Mouse (Mus musculus): ENCODE measurements at regions not wholly inside any gene's neighbourhood (a gene's known extent, or its start where the extent isn't known, plus 50 kb on each side); places are given as distances from the start of the nearest gene placed in this dataset.
A peak's percentile ranks its signal among the peaks of the same experiment; 100 is the strongest.

DNA sequence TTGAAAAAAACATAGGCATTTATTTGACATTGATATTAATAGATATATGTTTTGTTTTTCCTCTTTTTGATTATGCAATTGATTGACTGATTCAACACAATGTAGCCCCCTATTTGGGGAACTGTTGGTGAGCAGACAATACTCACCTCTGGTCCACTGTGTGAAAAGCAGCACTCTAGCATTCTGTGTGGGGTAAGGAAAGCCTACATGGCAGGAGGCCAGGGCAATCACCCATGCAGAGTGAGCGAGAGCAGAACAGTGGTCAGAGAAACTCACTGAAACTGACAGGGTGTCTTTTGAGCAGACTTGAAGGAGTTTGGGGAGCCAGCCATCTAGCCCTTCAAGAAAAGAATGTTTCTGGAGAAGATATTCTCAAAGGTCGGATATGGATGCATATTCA, 73.2 kb upstream of the Azi2 start:
- Histone ChIP-seq H3K27ac (no peak overlapping the region), H3K27me3 (no peaks in the 10 kb centered on the region), H3K4me2 (no peak overlapping the region), H3K4me3 (replicated peaks) (no peak overlapping the region), H3K9me3 (0 out of 2 replicates have a peak, but pooled peaks cover 3% of the 10 kb centered on the region), H3K36me3 (no peaks in the 10 kb centered on the region), H3K9ac (replicated peaks) (no peak overlapping the region), H3K4me1 (replicated peaks) (no peaks in the 10 kb centered on the region)
- WGBS = 83% methylated on average over 2 of the region's 2 CpGs
- no peak for ATAC-seq (ENCODE audit: insufficient number of reproducible peaks, insufficient read depth, low FRiP score, low TSS enrichment, low read depth)

DNA sequence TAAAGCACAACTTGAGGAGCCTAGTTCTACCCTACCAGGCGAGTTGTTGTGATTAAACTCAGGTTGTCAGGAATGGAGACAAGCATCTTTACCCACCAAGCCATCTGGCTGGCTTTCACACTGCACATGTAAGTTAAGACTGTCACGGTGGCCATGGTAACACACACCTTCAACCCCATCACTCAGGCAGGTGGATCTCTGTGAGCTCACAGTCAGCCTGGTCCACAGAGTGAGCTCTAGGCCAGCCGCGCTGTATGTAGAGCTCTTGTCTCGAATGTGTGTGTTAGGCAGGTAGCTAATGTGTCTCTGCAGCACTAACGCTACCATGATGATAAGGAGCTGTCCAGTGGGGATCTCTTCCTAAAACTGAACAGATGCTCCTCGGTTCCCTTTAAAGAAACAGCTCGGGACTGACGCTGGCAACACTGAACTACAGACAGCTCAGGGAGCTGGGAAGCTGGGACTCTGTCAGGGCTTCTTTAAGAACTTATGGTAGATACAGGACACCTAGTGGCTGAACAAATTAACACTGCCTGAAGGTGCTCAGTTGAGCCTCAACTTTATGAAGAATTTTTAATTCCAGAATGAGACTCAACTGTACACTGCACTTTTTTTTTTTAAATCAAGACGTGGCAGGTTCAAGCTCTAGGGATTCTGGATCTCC, 73.8 kb upstream of the Azi2 start:
- no peaks in the 10 kb centered on the region for H3K27me3 ChIP-seq
- no peaks in the 10 kb centered on the region for H3K4me1 ChIP-seq (replicated peaks)
- WGBS = 67% methylated on average over 10 of the region's 10 CpGs
- H3K4me3 ChIP-seq (replicated peaks) = no peak overlapping the region
- no peak overlapping the region for H3K9ac ChIP-seq (replicated peaks)
- no peak overlapping the region for H3K4me2 ChIP-seq
- H3K9me3 ChIP-seq = no peaks in the 10 kb centered on the region
- no peaks in the 10 kb centered on the region for H3K36me3 ChIP-seq
- H3K27ac ChIP-seq = no peak overlapping the region
- ATAC-seq (ENCODE audit: insufficient number of reproducible peaks, insufficient read depth, low FRiP score, low TSS enrichment, low read depth) = no peak

DNA sequence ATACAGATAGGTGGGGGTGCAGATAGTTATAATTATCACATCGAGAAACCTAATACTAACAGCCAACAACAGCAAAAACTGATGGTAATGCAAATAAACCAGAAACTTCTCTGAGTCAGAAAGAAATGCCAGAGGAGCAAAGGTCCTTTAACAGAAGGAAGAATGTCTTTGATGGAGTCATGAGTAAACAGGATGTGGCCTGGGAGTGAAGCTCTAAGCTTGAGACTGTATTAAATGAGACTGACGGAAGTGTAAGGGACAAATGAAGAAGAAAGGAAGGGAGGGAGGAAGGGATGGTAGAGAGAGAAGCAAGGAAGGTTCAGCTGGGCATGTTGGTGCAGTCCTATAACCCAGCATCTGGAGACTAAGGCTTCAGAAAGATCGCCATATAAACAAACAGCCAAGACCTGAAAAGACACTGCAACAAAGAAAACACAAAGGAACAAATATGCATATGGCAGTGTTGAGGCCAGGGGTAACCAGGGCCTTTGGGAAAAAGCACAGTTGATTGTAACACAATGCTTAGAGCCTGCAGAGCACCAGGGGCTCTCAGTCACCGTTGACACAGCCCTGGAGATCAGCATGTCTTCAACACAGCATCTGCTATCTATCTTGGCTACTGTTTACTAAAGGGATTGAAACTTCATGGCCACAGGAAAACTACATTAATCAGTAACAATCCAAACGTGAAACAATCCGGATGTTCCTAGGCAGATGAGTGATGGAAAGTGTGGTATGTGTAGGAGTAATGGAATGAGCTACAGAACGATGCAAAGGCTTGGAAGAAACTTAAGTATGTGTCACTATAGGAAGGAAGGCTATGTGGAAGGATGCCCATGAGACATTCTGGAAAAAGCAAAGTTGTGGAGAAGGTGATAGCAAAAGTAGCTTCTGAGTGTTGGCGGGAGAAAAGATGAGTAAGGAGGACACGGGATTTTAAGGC, 77.9 kb upstream of the Azi2 start:
- WGBS = 79% methylated on average over 9 of the region's 9 CpGs
- H3K4me1 ChIP-seq (replicated peaks) = no peaks in the 10 kb centered on the region
- no peak overlapping the region for H3K27ac ChIP-seq
- H3K27me3 ChIP-seq = no peaks in the 10 kb centered on the region
- no peak overlapping the region for H3K4me2 ChIP-seq
- H3K36me3 ChIP-seq = no peaks in the 10 kb centered on the region
- H3K9me3 ChIP-seq = no peaks in the 10 kb centered on the region
- no peak overlapping the region for H3K4me3 ChIP-seq (replicated peaks)
- H3K9ac ChIP-seq (replicated peaks) = no peak overlapping the region
- no peak for ATAC-seq (ENCODE audit: insufficient number of reproducible peaks, insufficient read depth, low FRiP score, low TSS enrichment, low read depth)

DNA sequence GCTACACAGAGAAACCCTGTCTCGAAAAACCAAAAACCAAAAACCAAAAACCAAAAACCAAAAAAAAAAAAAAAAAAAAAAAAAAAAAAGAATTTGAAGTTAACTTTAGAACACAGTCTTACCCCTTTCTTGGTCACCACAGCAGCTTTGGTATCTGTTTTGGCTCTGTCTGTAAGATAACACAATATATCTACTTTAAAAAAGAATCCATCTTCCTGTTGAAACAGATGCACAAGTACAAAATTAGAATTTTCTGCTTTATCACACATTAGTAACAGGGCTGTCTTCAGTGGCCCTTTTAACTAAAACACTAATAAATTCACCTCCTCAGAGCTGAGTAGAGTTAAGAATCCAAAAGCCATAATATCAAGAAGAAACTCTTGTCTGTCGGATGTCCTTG, 80.5 kb upstream of the Azi2 start:
- no peak overlapping the region for H3K4me3 ChIP-seq (replicated peaks)
- no peak overlapping the region for H3K9ac ChIP-seq (replicated peaks)
- no peak overlapping the region for H3K4me2 ChIP-seq
- H3K9me3 ChIP-seq = no peaks in the 10 kb centered on the region
- no peaks in the 10 kb centered on the region for H3K36me3 ChIP-seq
- H3K27ac ChIP-seq = no peak overlapping the region
- ATAC-seq (ENCODE audit: insufficient number of reproducible peaks, insufficient read depth, low FRiP score, low TSS enrichment, low read depth) = no peak
- no peaks in the 10 kb centered on the region for H3K27me3 ChIP-seq
- 96% methylated on average over 2 of the region's 2 CpGs for WGBS
- H3K4me1 ChIP-seq (replicated peaks) = peaks cover 6% of the 10 kb centered on the region; the same call in 1 of the 2 replicates

DNA sequence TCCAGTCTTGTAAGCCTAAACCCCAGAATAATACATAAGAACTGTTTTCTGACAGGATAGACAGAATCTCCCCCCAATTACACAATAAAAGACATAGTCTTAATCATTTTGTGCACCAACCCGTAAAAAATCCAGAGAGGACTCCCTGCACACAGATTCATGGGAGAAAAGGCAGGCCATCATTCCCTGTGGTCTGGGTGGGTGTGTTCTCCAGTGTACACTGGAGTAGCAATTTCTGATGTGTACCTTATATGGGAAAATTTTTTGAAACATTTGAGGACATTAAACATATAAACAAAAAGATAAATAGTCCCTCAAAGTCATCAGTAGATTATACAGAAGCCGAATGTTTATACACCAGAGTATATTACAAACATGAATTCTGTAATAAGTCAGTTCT, 83.1 kb upstream of the Azi2 start:
- Histone ChIP-seq H3K9ac (replicated peaks) (no peak overlapping the region), H3K27me3 (no peaks in the 10 kb centered on the region), H3K4me1 (replicated peaks) (peaks cover 6% of the 10 kb centered on the region; the same call in 1 of the 2 replicates), H3K4me2 (no peak overlapping the region), H3K27ac (no peak overlapping the region), H3K9me3 (no peaks in the 10 kb centered on the region), H3K4me3 (replicated peaks) (no peak overlapping the region), H3K36me3 (no peaks in the 10 kb centered on the region)
- no peak for ATAC-seq (ENCODE audit: insufficient number of reproducible peaks, insufficient read depth, low FRiP score, low TSS enrichment, low read depth)
- WGBS = 78% methylated on average over 2 of the region's 2 CpGs

DNA sequence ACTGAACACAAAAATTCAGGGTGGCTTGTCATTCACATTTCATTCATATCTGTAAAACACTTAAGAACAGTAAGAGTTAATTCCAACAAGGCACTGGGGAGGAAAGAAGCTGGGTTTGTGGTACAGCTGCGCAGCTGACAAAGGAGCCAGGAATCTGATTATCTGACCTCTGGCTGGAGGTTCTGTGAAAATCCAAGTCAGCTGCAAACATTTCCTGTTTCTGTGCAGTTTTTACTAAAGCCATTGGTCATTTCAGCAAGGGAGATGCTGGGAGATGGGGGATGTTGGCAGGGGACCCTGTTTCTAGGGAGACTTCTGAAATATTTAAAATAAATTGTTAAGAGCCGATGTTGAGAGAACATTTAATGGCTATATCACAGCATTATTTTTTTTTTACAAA, 83.6 kb upstream of the Azi2 start:
- peaks cover 6% of the 10 kb centered on the region; the same call in 1 of the 2 replicates for H3K4me1 ChIP-seq (replicated peaks)
- 48% methylated on average over 2 of the region's 2 CpGs for whole genome bisulfite sequencing

DNA sequence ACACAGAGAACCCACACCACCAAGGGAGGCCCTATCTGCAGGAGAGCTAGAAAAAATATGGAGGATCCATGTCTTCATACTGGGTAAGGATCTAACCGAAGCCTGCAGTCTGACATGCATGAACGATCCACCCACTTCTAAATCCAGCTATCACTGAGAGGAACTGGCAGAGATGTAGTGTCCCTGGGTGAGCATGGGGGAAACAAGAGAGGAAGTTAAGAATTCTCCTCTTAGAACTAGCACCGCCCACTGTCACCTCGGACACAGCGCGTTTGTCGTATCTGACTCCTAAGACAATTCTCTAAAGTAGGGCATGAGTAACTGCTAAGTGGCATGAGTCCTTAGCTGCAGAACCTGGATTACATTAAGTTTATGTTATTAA, 112.8 kb upstream of the Azi2 start:
- 84% methylated on average over 7 of the region's 7 CpGs for WGBS
- Histone ChIP-seq H3K9ac (replicated peaks) (no peak overlapping the region), H3K9me3 (no peaks in the 10 kb centered on the region), H3K36me3 (no peaks in the 10 kb centered on the region), H3K27me3 (no peaks in the 10 kb centered on the region), H3K27ac (no peak overlapping the region), H3K4me2 (no peak overlapping the region), H3K4me3 (replicated peaks) (no peak overlapping the region), H3K4me1 (replicated peaks) (peaks cover 15% of the 10 kb centered on the region)
- no peak for ATAC-seq (ENCODE audit: insufficient number of reproducible peaks, insufficient read depth, low FRiP score, low TSS enrichment, low read depth)

More for the DNA sequence above, 83.6 kb upstream of the Azi2 start:
- no peak overlapping the region for H3K9ac ChIP-seq (replicated peaks)
- H3K4me2 ChIP-seq = no peak overlapping the region
- no peak for ATAC-seq (ENCODE audit: insufficient number of reproducible peaks, insufficient read depth, low FRiP score, low TSS enrichment, low read depth)
- no peaks in the 10 kb centered on the region for H3K36me3 ChIP-seq
- no peaks in the 10 kb centered on the region for H3K9me3 ChIP-seq
- no peaks in the 10 kb centered on the region for H3K27me3 ChIP-seq
- H3K27ac ChIP-seq = 0 out of 2 replicates have a peak overlapping the region, but pooled peaks have one; percentile 29
- no peak overlapping the region for H3K4me3 ChIP-seq (replicated peaks)

DNA sequence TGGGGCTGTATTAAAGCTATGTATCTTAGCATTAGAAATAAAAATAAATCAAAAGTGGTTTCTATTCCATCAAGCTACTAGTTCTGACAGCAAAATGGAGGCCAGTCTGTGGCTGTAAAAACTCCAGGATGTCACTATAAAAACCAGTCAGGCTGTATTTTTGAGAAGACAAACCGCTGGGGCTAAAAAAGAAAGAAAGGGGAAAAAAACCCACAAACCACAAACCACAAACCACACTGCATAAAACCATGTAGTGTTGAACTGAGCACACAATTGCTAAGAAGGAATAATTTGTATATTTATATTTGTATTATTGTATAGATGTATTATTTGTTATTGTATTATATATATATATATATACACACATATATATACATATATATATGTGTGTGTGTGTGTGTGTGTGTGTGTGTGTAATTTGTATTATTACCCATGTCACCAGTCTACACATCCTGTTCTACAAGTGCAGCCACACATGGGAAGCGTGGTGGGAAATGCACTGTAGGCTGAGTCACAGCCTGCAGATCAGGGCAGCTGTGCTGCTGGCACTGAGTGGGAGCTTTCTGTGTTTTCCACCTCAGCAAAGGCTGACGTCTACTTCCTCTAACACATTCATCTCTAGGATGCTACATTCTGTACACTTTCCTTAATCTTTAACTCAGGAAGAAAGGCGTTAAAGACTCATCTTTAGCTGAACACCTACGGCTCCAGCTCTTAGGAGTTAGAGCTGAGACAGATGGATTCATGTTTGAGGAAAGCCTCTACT, 113.4 kb upstream of the Azi2 start:
- H3K4me3 ChIP-seq (replicated peaks) = no peak overlapping the region
- no peaks in the 10 kb centered on the region for H3K9me3 ChIP-seq
- no peak for ATAC-seq (ENCODE audit: insufficient number of reproducible peaks, insufficient read depth, low FRiP score, low TSS enrichment, low read depth)
- H3K4me2 ChIP-seq = no peak overlapping the region
- H3K4me1 ChIP-seq (replicated peaks) = peaks cover 21% of the 10 kb centered on the region
- no peaks in the 10 kb centered on the region for H3K36me3 ChIP-seq
- no peak overlapping the region for H3K27ac ChIP-seq
- 68% methylated on average over 5 of the region's 5 CpGs for WGBS
- no peak overlapping the region for H3K9ac ChIP-seq (replicated peaks)
- no peaks in the 10 kb centered on the region for H3K27me3 ChIP-seq

DNA sequence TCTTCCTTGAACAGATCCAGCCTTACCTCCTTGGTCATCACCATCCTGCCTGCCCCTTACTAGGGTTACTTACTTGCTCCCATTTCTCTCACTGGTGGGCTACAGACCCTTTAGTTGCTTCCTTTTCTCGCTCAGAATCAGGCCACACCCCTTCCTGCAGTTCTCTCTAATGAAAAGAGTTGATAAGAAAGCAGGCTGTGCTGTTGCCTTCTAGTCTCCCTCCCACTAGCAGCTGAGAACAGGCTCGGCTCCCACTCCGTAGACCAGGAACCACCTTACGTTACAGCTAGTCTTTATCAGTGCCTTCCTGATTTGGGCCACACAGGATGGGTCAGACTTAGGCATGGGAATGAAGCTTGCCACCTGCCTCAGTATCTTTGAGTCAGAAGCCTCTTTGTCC, 117.3 kb upstream of the Azi2 start:
- Histone ChIP-seq H3K36me3 (no peaks in the 10 kb centered on the region), H3K4me2 (no peak overlapping the region), H3K4me3 (replicated peaks) (no peak overlapping the region), H3K27me3 (no peaks in the 10 kb centered on the region; the same call in 1 of the 2 replicates), H3K9me3 (no peaks in the 10 kb centered on the region), H3K4me1 (replicated peaks) (peaks cover 21% of the 10 kb centered on the region), H3K9ac (replicated peaks) (no peak overlapping the region), H3K27ac (no peak overlapping the region)
- ATAC-seq (ENCODE audit: insufficient number of reproducible peaks, insufficient read depth, low FRiP score, low TSS enrichment, low read depth) = no peak
- 56% methylated on average over 4 of the region's 4 CpGs for WGBS

DNA sequence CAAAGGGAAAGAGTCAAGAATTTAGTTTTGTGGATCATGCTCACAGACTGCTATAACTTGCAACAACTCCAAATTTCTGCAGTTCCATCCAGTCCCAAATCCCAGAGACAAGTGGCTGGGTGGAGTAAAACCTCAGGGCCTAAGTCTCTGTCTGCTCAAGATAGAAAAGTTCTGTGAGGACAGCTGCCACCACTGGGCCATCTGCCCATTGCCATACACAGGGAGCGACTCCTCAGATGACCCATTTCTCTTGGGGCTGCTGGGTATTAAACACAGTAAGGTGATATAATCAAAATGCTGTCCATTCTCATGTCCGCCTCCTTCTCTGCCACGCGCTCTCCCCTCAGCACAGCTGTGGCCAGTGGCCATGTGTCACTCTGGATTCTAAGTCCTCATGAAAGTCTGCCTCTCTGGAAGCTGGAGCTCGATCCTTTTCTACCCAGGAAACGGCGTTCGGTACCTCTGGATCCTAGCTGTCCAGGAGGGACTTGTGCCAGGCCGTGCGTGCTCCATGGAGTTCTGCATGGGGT, 132.3 kb upstream of the Azi2 start:
- H3K4me3 ChIP-seq (replicated peaks) = no peak overlapping the region
- peaks cover 6% of the 10 kb centered on the region; the same call in 1 of the 2 replicates for H3K9me3 ChIP-seq
- H3K4me2 ChIP-seq = no peak overlapping the region
- H3K4me1 ChIP-seq (replicated peaks) = no peaks in the 10 kb centered on the region
- no peaks in the 10 kb centered on the region for H3K27me3 ChIP-seq
- no peak overlapping the region for H3K9ac ChIP-seq (replicated peaks)
- H3K27ac ChIP-seq = no peak overlapping the region
- no peak for ATAC-seq (ENCODE audit: insufficient number of reproducible peaks, insufficient read depth, low FRiP score, low TSS enrichment, low read depth)
- no peaks in the 10 kb centered on the region for H3K36me3 ChIP-seq
- 95% methylated on average over 10 of the region's 10 CpGs for WGBS
